Mouse (Mus musculus) forebrain, embryonic 16.5 days (tissue): ENCODE measurements around the gene Nfu1. TPM values are rescaled to one million over a fixed set of nuclear protein-coding genes. Genes with fewer than 3 reads are reported as not detected.
A peak's percentile ranks its signal among the peaks of the same experiment; 100 is the strongest.

Source experiments
- ATAC-seq: fragments of 200-750 bp; cut with Nextera tagmentation; 2 replicates; pipeline ENCODE4 v1.8.0; 2017; ENCODE audit warnings: mild to moderate bottlenecking, moderate library complexity
- H3K27ac ChIP-seq: fragments of 300-500 bp; sonication (generic); 2 replicates; pipeline ENCODE4 v1.5.1; 2014; ENCODE audit warnings: low read length, control low read depth
- H3K27me3 ChIP-seq: fragments of 300-500 bp; sonication (generic); replicated peaks from 2 replicates; pipeline ENCODE4 v1.6.1; 2014; ENCODE audit warnings: low read length; ENCODE audit not compliant: control insufficient read depth, insufficient read depth
- H3K36me3 ChIP-seq: fragments of 300-500 bp; sonication (generic); 2 replicates; pipeline ENCODE4 v1.6.1; 2014; ENCODE audit not compliant: control insufficient read depth, insufficient read depth
- H3K4me1 ChIP-seq: fragments of 300-500 bp; sonication (generic); replicated peaks from 2 replicates; pipeline ENCODE4 v1.6.1; 2014; ENCODE audit warnings: low read length; ENCODE audit not compliant: control insufficient read depth, insufficient read depth
- H3K4me2 ChIP-seq: fragments of 300-500 bp; sonication (generic); 2 replicates; pipeline ENCODE4 v1.6.1; 2014; ENCODE audit warnings: mild to moderate bottlenecking, low read length, control low read depth
- H3K4me3 ChIP-seq: fragments of 300-500 bp; sonication (generic); replicated peaks from 2 replicates; pipeline ENCODE4 v1.5.1; 2014; ENCODE audit warnings: mild to moderate bottlenecking, low read length, control low read depth
- H3K9ac ChIP-seq: fragments of 300-500 bp; sonication (generic); replicated peaks from 2 replicates; pipeline ENCODE4 v1.6.1; 2014; ENCODE audit warnings: low read depth, low read length, control low read depth
- H3K9me3 ChIP-seq: fragments of 300-500 bp; sonication (generic); 2 replicates; pipeline ENCODE4 v1.6.1; 2016; ENCODE audit warnings: low read length; ENCODE audit not compliant: control insufficient read depth
- WGBS: fragments of 180-500 bp; shearing (Covaris S2); extraction: QIAGEN DNeasy Blood & Tissue Kit; methylation state at CpG from one replicate; pipeline ENCODE4 v1.1.7; 2014; 5-methylcytosine and 5-hydroxymethylcytosine counted together
- polyA plus RNA-seq: library from polyadenylated mRNA; unstranded; fragments of >200 nt; fragmentation: Nextera tagmentation; extraction: Ambion mirVana; gene quantifications from 2 replicates; pipeline ENCODE4 v1.2.1, GENCODE M21; 2015

The Nfu1 gene
- polyA plus RNA-seq, 1 experiment from 2014 or later, result 109 TPM

- Histone ChIP-seq H3K27ac (no peak overlapping the region), H3K4me3 (no peak overlapping the region), H3K27me3 (no peaks in the 10 kb centered on the region), H3K9me3 (no peaks in the 10 kb centered on the region; the same call in 1 of the 2 replicates), H3K36me3 (no peaks in the 10 kb centered on the region), H3K4me1 (no peaks in the 10 kb centered on the region), H3K4me2 (no peak overlapping the region), H3K9ac (no peak overlapping the region)
- no peak for ATAC-seq
- 82% methylated on average over 10 of the region's 10 CpGs for WGBS
Measured at GRCm38 (mm10) chr6:87037826-87038620, 29.0 kb downstream of the Nfu1 start.

- WGBS, result 88% methylated on average over 8 of the region's 8 CpGs
- no peaks in the 10 kb centered on the region for H3K27me3 ChIP-seq
- peaks cover 7% of the 10 kb centered on the region for H3K4me1 ChIP-seq
- H3K27ac ChIP-seq, result no peak overlapping the region
- H3K4me2 ChIP-seq, result no peak overlapping the region
- H3K9ac ChIP-seq, result no peak overlapping the region
- no peak overlapping the region for H3K4me3 ChIP-seq
- no peaks in the 10 kb centered on the region for H3K36me3 ChIP-seq
- no peak for ATAC-seq
- H3K9me3 ChIP-seq, result no peaks in the 10 kb centered on the region; the same call in 1 of the 2 replicates
Measured at GRCm38 (mm10) chr6:87039161-87039560, 30.1 kb downstream of the Nfu1 start.

GRCm38 (mm10) chr6:87040971-87041370 lies 31.9 kb downstream of the Nfu1 start:
- Histone ChIP-seq H3K27me3 (no peaks in the 10 kb centered on the region), H3K4me3 (no peak overlapping the region), H3K4me2 (no peak overlapping the region), H3K9me3 (no peaks in the 10 kb centered on the region; the same call in 1 of the 2 replicates), H3K36me3 (no peaks in the 10 kb centered on the region), H3K4me1 (peaks cover 10% of the 10 kb centered on the region), H3K27ac (no peak overlapping the region), H3K9ac (no peak overlapping the region)
- 73% methylated on average over 4 of the region's 4 CpGs for WGBS
- no peak for ATAC-seq

GRCm38 (mm10) chr6:87041431-87041830 lies 32.4 kb downstream of the Nfu1 start:
- Histone ChIP-seq H3K36me3 (no peaks in the 10 kb centered on the region), H3K4me3 (no peak overlapping the region), H3K9me3 (no peaks in the 10 kb centered on the region; the same call in 1 of the 2 replicates), H3K4me1 (peaks cover 10% of the 10 kb centered on the region), H3K4me2 (no peak overlapping the region; the same call in 1 of the 2 replicates), H3K27ac (no peak overlapping the region), H3K27me3 (no peaks in the 10 kb centered on the region), H3K9ac (no peak overlapping the region)
- WGBS, result 88% methylated on average over 7 of the region's 7 CpGs
- ATAC-seq, result no peak

- Histone ChIP-seq H3K4me2 (peak overlapping the region; percentile 57), H3K4me3 (peak overlapping the region; percentile 80), H3K9ac (peak overlapping the region; percentile 90), H3K27ac (peak overlapping the region; percentile 93), H3K27me3 (no peaks in the 10 kb centered on the region), H3K36me3 (no peaks in the 10 kb centered on the region), H3K4me1 (peaks cover 10% of the 10 kb centered on the region), H3K9me3 (no peaks in the 10 kb centered on the region; the same call in 1 of the 2 replicates)
- peak; percentile 3; the same call in 1 of the 2 replicates for ATAC-seq
- under 1% methylated on average over 11 of the region's 11 CpGs for WGBS
Measured at GRCm38 (mm10) chr6:87042004-87042336, 32.9 kb downstream of the Nfu1 start.

GRCm38 (mm10) chr6:87042337-87043130 lies 33.5 kb downstream of the Nfu1 start, which contains the start of gene Gfpt1:
Gene Gfpt1, plus strand, starts transcription at chr6:87042846.
- Histone ChIP-seq H3K27me3 (no peaks in the 10 kb centered on the region), H3K4me3 (peak within 1 kb of the TSS; percentile 80), H3K36me3 (no peaks in the 10 kb centered on the region), H3K9ac (peak within 1 kb of the TSS; percentile 90), H3K27ac (peak within 1 kb of the TSS; percentile 93), H3K9me3 (no peaks in the 10 kb centered on the region), H3K4me1 (peaks cover 10% of the 10 kb centered on the region), H3K4me2 (peak within 1 kb of the TSS; percentile 57)
- under 1% methylated on average over 66 of the region's 68 CpGs for WGBS
- peak; percentile 98 for ATAC-seq

- peaks cover 10% of the 10 kb centered on the region for H3K4me1 ChIP-seq
- H3K9ac ChIP-seq, result peak overlapping the region; percentile 90
- H3K27me3 ChIP-seq, result no peaks in the 10 kb centered on the region
- peak overlapping the region; percentile 74 for H3K27ac ChIP-seq
- H3K9me3 ChIP-seq, result no peaks in the 10 kb centered on the region
- peak overlapping the region; percentile 53 for H3K4me2 ChIP-seq
- peaks cover under 1% of the 10 kb centered on the region; the same call in 1 of the 2 replicates for H3K36me3 ChIP-seq
- peak overlapping the region; percentile 80 for H3K4me3 ChIP-seq
- ATAC-seq, result peak; percentile 21
- 1% methylated on average over 9 of the region's 9 CpGs for WGBS
Measured at GRCm38 (mm10) chr6:87043131-87043516, 34.1 kb downstream of the Nfu1 start.

GRCm38 (mm10) chr6:87044895-87045294 lies 35.9 kb downstream of the Nfu1 start:
- no peak overlapping the region for H3K27ac ChIP-seq
- no peak for ATAC-seq
- no peak overlapping the region for H3K4me3 ChIP-seq
- WGBS, result 87% methylated on average over 2 of the region's 2 CpGs
- peaks cover 2% of the 10 kb centered on the region; the same call in 1 of the 2 replicates for H3K36me3 ChIP-seq
- H3K4me1 ChIP-seq, result peaks cover 10% of the 10 kb centered on the region
- H3K9ac ChIP-seq, result no peak overlapping the region
- H3K9me3 ChIP-seq, result no peaks in the 10 kb centered on the region
- H3K4me2 ChIP-seq, result no peak overlapping the region
- no peaks in the 10 kb centered on the region for H3K27me3 ChIP-seq

GRCm38 (mm10) chr6:87045507-87045906 lies 36.5 kb downstream of the Nfu1 start:
- no peak overlapping the region for H3K4me3 ChIP-seq
- 76% methylated on average over 3 of the region's 3 CpGs for WGBS
- H3K36me3 ChIP-seq, result peaks cover 2% of the 10 kb centered on the region; the same call in 1 of the 2 replicates
- no peak for ATAC-seq
- peaks cover 10% of the 10 kb centered on the region for H3K4me1 ChIP-seq
- no peaks in the 10 kb centered on the region for H3K27me3 ChIP-seq
- H3K4me2 ChIP-seq, result no peak overlapping the region
- H3K9me3 ChIP-seq, result no peaks in the 10 kb centered on the region
- H3K9ac ChIP-seq, result no peak overlapping the region
- no peak overlapping the region for H3K27ac ChIP-seq
